Mouse (Mus musculus): ENCODE results near the gene Itsn1. TPM values are rescaled to one million over a fixed set of nuclear protein-coding genes. Genes with fewer than 3 reads are reported as not detected.

The Itsn1 gene
- polyA plus RNA-seq, 1 experiment, result 55.2 TPM

GRCm38 (mm10) chr16:91740918-91741255 lies 11.8 kb downstream of the Itsn1 start:
- H3K4me1 ChIP-seq (ENCODE audit: control insufficient read depth, insufficient read depth, low read length), result peaks cover 7% of the 10 kb centered on the region
- no peak overlapping the region for H3K4me3 ChIP-seq (ENCODE audit: insufficient read depth, low read length)
- H3K27ac ChIP-seq (ENCODE audit: insufficient read depth, low read length), result no peak overlapping the region
- TF ChIP-seq CTCF (IDR thresholded peaks at IDR 0.05; ENCODE audit: extremely low read depth, insufficient read depth, low read length) (no peak), POLR2A (IDR thresholded peaks at IDR 0.05; ENCODE audit: extremely low read depth, insufficient read depth, low read length) (no peak)

DNA sequence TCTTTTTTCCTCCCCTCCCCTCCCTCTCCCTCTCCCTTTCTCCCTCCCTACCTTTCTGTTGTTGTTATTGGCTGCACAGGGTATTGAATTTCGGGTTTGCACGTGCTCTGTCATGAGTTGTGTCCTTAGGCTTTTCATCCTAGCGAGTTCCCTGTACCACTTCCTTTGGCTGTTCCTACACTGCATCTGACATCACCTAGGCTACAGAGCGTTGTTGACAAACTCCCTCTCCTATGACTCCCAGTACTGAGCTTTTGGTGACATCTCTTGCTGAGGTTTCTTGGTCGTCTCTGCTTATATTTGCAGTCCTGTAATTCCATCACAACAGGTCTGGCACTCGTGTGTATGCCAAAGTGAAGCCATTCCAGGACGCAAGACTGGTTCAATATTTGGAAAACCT lies 14.0 kb downstream of the Itsn1 start:
- H3K27ac ChIP-seq (ENCODE audit: insufficient read depth, low read length), result no peak overlapping the region
- TF ChIP-seq CTCF (IDR thresholded peaks at IDR 0.05; ENCODE audit: extremely low read depth, insufficient read depth, low read length) (no peak), POLR2A (IDR thresholded peaks at IDR 0.05; ENCODE audit: extremely low read depth, insufficient read depth, low read length) (no peak)
- H3K4me3 ChIP-seq (ENCODE audit: insufficient read depth, low read length), result no peak overlapping the region
- H3K4me1 ChIP-seq (ENCODE audit: control insufficient read depth, insufficient read depth, low read length), result peaks cover 9% of the 10 kb centered on the region

DNA sequence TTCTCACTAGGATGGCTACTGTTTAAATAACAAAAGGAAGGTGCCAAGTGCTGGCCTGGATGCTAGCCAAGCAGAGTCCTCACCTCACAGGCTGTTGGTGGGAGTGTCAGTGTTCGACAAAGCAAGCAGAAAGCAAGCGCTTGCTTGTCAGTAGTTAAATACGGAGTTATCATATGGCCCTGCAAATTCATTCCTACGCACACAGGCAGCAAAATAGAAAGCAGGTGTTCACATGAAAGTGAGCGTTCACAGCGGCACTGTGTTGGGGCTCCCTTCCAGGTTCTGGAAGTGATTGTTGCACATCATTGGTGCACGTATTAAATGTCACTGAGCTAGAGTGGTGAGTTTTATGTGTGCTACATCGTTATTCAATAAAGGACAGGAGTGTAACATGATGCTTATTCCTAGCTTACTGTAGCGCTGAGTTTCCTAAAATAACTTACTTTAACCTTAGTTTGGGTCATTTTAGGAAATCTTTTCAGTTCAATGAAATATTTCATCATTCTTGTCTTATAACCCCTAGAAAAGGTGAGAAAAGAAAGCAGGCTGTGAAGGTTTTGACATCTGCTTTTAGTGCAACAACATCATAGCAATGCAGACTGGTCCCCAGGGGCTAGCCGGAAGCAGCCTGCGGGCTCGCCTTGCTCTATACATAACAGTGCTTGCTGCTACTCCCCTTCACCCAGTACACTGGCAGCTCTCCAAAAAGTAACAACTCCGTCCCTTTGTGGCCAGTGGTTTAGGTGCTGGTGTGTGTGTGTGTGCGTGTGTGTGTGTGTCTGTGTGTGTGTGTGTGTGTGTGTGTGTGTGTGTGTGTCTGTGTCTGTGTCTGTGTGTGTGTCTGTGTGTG lies 17.2 kb downstream of the Itsn1 start:
- TF ChIP-seq CTCF (IDR thresholded peaks at IDR 0.05; ENCODE audit: extremely low read depth, insufficient read depth, low read length), result no peak
- no peak for TF ChIP-seq POLR2A (IDR thresholded peaks at IDR 0.05; ENCODE audit: extremely low read depth, insufficient read depth, low read length)
- Histone ChIP-seq H3K4me1 (ENCODE audit: control insufficient read depth, insufficient read depth, low read length) (peaks cover 6% of the 10 kb centered on the region), H3K27ac (ENCODE audit: insufficient read depth, low read length) (no peak overlapping the region), H3K4me3 (ENCODE audit: insufficient read depth, low read length) (no peak overlapping the region)

- Histone ChIP-seq H3K27ac (ENCODE audit: insufficient read depth, low read length) (no peak overlapping the region), H3K4me1 (ENCODE audit: control insufficient read depth, insufficient read depth, low read length) (peaks cover 6% of the 10 kb centered on the region), H3K4me3 (ENCODE audit: insufficient read depth, low read length) (no peak overlapping the region)
- TF ChIP-seq CTCF (IDR thresholded peaks at IDR 0.05; ENCODE audit: extremely low read depth, insufficient read depth, low read length) (no peak), POLR2A (IDR thresholded peaks at IDR 0.05; ENCODE audit: extremely low read depth, insufficient read depth, low read length) (no peak)
These were observed 18.5 kb downstream of the Itsn1 start for GRCm38 (mm10) chr16:91747567-91747966.

DNA sequence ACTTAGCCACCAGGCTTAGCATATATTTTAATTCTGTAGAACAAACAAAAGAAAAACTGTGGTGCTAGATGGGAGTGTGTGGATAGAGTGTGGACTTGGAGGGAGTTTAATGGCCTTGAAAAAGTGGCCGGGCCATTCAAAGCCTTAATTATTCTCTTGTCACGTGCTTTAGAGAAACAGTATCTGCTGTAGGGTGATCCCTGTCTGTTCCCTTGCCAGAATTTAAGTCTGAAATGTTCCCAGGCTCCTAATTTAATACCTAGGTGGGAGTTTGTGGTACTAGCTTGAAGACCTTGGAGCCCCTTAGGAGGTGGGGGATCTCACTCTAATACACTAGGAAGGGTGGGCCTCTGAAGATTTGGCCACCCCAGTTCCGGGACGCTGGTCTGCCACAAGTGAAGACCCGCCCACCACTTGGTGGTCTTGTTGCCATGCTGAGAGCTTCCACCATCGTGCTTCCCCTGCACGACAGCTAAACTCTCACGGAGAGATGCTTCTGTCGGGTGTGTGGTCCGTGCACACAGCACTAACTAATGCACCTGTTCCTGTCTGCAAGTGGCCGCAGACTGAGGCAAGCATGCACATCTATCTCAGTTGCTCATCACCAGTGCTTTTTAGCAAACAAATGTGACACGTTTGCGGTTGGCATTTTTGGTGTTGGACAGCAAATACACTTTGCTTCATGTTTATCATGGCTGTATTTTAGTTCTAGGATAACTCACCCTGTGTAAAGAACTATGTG lies 22.7 kb downstream of the Itsn1 start:
- Histone ChIP-seq H3K27ac (ENCODE audit: insufficient read depth, low read length) (no peak overlapping the region), H3K4me3 (ENCODE audit: insufficient read depth, low read length) (no peak overlapping the region), H3K4me1 (ENCODE audit: control insufficient read depth, insufficient read depth, low read length) (peaks cover 3% of the 10 kb centered on the region)
- TF ChIP-seq CTCF (IDR thresholded peaks at IDR 0.05; ENCODE audit: extremely low read depth, insufficient read depth, low read length) (no peak), POLR2A (IDR thresholded peaks at IDR 0.05; ENCODE audit: extremely low read depth, insufficient read depth, low read length) (no peak)

- no peak for TF ChIP-seq CTCF (IDR thresholded peaks at IDR 0.05; ENCODE audit: extremely low read depth, insufficient read depth, low read length)
- no peak for TF ChIP-seq POLR2A (IDR thresholded peaks at IDR 0.05; ENCODE audit: extremely low read depth, insufficient read depth, low read length)
- Histone ChIP-seq H3K27ac (ENCODE audit: insufficient read depth, low read length) (no peak overlapping the region), H3K4me3 (ENCODE audit: insufficient read depth, low read length) (no peak overlapping the region), H3K4me1 (ENCODE audit: control insufficient read depth, insufficient read depth, low read length) (peaks cover 3% of the 10 kb centered on the region)
These were observed 24.5 kb downstream of the Itsn1 start for GRCm38 (mm10) chr16:91753611-91754010.

DNA sequence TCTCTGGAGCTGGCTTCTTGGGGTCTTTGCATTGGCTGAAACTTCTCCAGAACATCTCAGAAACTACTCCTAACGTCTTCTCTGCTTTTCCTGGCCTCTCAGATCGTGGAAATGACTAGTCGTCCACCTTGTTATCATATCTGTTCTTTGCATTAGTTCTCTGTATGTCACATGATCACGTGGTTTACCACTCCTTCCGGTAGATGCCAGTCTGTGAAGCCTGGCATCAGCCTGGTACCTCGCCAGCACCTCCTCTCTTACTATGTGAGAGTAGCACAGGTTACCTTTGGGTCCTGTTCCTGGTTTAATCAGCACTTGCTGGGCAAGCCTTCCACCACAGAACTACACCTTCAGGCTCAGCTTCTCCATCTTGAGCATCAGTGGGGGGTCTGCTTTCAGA lies 25.9 kb downstream of the Itsn1 start:
- Histone ChIP-seq H3K4me3 (ENCODE audit: insufficient read depth, low read length) (no peak overlapping the region), H3K4me1 (ENCODE audit: control insufficient read depth, insufficient read depth, low read length) (peaks cover 3% of the 10 kb centered on the region), H3K27ac (ENCODE audit: insufficient read depth, low read length) (no peak overlapping the region)
- TF ChIP-seq CTCF (IDR thresholded peaks at IDR 0.05; ENCODE audit: extremely low read depth, insufficient read depth, low read length) (no peak), POLR2A (IDR thresholded peaks at IDR 0.05; ENCODE audit: extremely low read depth, insufficient read depth, low read length) (no peak)

- TF ChIP-seq POLR2A (IDR thresholded peaks at IDR 0.05; ENCODE audit: extremely low read depth, insufficient read depth, low read length) (no peak), CTCF (IDR thresholded peaks at IDR 0.05; ENCODE audit: extremely low read depth, insufficient read depth, low read length) (no peak)
- Histone ChIP-seq H3K4me1 (ENCODE audit: control insufficient read depth, insufficient read depth, low read length) (peaks cover 4% of the 10 kb centered on the region), H3K4me3 (ENCODE audit: insufficient read depth, low read length) (no peak overlapping the region), H3K27ac (ENCODE audit: insufficient read depth, low read length) (no peak overlapping the region)
These were observed 32.1 kb downstream of the Itsn1 start for GRCm38 (mm10) chr16:91761202-91761601.

GRCm38 (mm10) chr16:91761761-91762160 lies 32.7 kb downstream of the Itsn1 start:
- no peak for TF ChIP-seq CTCF (IDR thresholded peaks at IDR 0.05; ENCODE audit: extremely low read depth, insufficient read depth, low read length)
- no peak for TF ChIP-seq POLR2A (IDR thresholded peaks at IDR 0.05; ENCODE audit: extremely low read depth, insufficient read depth, low read length)
- H3K27ac ChIP-seq (ENCODE audit: insufficient read depth, low read length), result no peak overlapping the region
- H3K4me3 ChIP-seq (ENCODE audit: insufficient read depth, low read length), result no peak overlapping the region
- peaks cover 2% of the 10 kb centered on the region for H3K4me1 ChIP-seq (ENCODE audit: control insufficient read depth, insufficient read depth, low read length)

DNA sequence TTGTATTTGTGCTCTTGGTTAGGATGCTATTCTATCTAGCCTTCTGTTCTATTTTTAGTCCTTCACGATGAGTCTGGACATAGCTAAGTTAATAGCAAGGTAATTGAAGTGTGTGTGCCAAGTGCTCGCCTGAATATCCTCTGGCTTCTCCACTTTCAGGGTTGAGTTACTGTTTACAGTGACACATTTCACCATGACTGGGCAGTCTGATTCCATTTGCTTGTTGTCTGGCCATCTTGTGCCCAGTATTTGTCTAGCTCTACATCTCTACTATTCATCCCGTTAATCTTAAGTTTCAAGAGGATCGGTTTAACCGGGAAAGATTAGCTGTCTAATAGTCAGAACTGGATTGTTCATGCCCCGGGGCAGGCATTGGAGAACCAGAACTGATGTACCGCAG lies 33.4 kb downstream of the Itsn1 start:
- Histone ChIP-seq H3K27ac (ENCODE audit: insufficient read depth, low read length) (no peak overlapping the region), H3K4me3 (ENCODE audit: insufficient read depth, low read length) (no peak overlapping the region), H3K4me1 (ENCODE audit: control insufficient read depth, insufficient read depth, low read length) (peaks cover 1% of the 10 kb centered on the region; the same call in 1 of the 2 replicates)
- TF ChIP-seq POLR2A (IDR thresholded peaks at IDR 0.05; ENCODE audit: extremely low read depth, insufficient read depth, low read length) (no peak), CTCF (IDR thresholded peaks at IDR 0.05; ENCODE audit: extremely low read depth, insufficient read depth, low read length) (no peak)

Measured in cortical plate, adult 2 months (tissue).